Mouse (Mus musculus) megakaryocyte, embryonic 14.5 days (primary cell): ENCODE data around the gene Tdrd9. TPM values are rescaled to one million over a fixed set of nuclear protein-coding genes. Genes with fewer than 3 reads are reported as not detected.
"Not testable (repeated sequence)": the region's sequence is repeated elsewhere in the genome, so short reads cannot be mapped to it uniquely, and the experiment has no call there.

ENCODE experiments used
- H3K27me3 ChIP-seq: replicated peaks from 2 replicates; pipeline ENCODE3; 2012; ENCODE audit warnings: inconsistent platforms
- H3K36me3 ChIP-seq: replicated peaks from 2 replicates; pipeline ENCODE3; 2012; ENCODE audit warnings: low read length, inconsistent platforms, mixed read lengths
- H3K4me1 ChIP-seq: 2 replicates; pipeline ENCODE4 v1.6.1; 2012; ENCODE audit warnings: inconsistent platforms
- H3K4me3 ChIP-seq: replicated peaks from 2 replicates; pipeline ENCODE3; 2012; ENCODE audit warnings: moderate library complexity, mild to moderate bottlenecking, inconsistent platforms
- H3K9me3 ChIP-seq: 2 replicates; pipeline ENCODE4 v1.6.1; 2012; ENCODE audit warnings: inconsistent platforms
- FLI1 ChIP-seq: IDR thresholded peaks from 2 replicates; pipeline ENCODE4 v1.6.1; 2012; ENCODE audit warnings: low read length, inconsistent platforms, mixed read lengths
- GATA1 ChIP-seq: IDR thresholded peaks from 3 replicates; pipeline ENCODE4 v1.6.1; 2012; ENCODE audit warnings: mixed read lengths, low read length, inconsistent platforms, borderline replicate concordance
- polyA plus RNA-seq: library from polyadenylated mRNA; stranded (reverse); fragments of >175 nt; gene quantifications from 2 replicates; pipeline ENCODE4 v1.2.3, GENCODE M21; 2012; ENCODE audit warnings: low replicate concordance; ENCODE audit not compliant: insufficient read depth

Tdrd9 gene
- polyA plus RNA-seq, 1 experiment, result 0.30 TPM

GRCm38 (mm10) chr12:112024581-112025310 is 53.4 kb downstream of the Tdrd9 start:
- TF ChIP-seq FLI1 (no peak), GATA1 (no peak)
- Histone ChIP-seq H3K27me3 (peaks cover 16% of the 10 kb centered on the region), H3K4me1 (no peaks in the 10 kb centered on the region; the same call in 1 of the 2 replicates), H3K9me3 (peaks cover 57% of the 10 kb centered on the region), H3K4me3 (no peak overlapping the region), H3K36me3 (no peaks in the 10 kb centered on the region)

- Histone ChIP-seq H3K27me3 (peaks cover 16% of the 10 kb centered on the region), H3K36me3 (no peaks in the 10 kb centered on the region), H3K4me3 (no peak overlapping the region)
Measured at GRCm38 (mm10) chr12:112025457-112025856, 54.1 kb downstream of the Tdrd9 start.

GRCm38 (mm10) chr12:112025907-112026645 is 54.7 kb downstream of the Tdrd9 start:
- H3K36me3 ChIP-seq, result no peaks in the 10 kb centered on the region
- no peaks in the 10 kb centered on the region; the same call in 1 of the 2 replicates for H3K4me1 ChIP-seq
- TF ChIP-seq FLI1 (no peak), GATA1 (no peak)
- H3K27me3 ChIP-seq, result peaks cover 19% of the 10 kb centered on the region
- H3K9me3 ChIP-seq, result peaks cover 49% of the 10 kb centered on the region
- no peak overlapping the region for H3K4me3 ChIP-seq

More at GRCm38 (mm10) chr12:112025457-112025856, 54.1 kb downstream of the Tdrd9 start:
- H3K4me1 ChIP-seq, result no peaks in the 10 kb centered on the region; the same call in 1 of the 2 replicates
- peaks cover 51% of the 10 kb centered on the region for H3K9me3 ChIP-seq
- no peak for TF ChIP-seq FLI1
- TF ChIP-seq GATA1, result no peak

DNA sequence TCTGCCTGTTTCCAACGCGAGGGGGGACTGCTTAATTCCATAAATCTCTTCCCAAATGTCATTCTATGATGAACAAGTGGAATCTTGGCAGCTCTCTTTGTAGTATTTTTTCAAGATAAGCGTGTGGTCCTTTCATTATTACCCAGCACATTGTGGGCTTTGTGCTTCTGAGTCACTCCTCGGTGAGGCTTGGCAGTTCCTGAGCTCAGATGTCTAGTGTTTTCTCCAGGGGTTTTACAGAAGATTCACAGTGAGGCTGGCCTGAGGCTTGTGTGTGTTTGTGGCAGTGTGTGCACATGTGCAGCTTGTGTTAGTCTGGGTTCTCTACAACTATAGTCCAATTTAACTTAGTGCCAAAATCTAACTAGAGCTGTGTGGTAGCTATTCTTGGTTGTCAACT is 56.0 kb downstream of the Tdrd9 start:
- H3K9me3 ChIP-seq, result peaks cover 40% of the 10 kb centered on the region
- no peak for TF ChIP-seq FLI1
- no peak for TF ChIP-seq GATA1
- no peaks in the 10 kb centered on the region for H3K36me3 ChIP-seq
- no peak overlapping the region for H3K4me3 ChIP-seq
- H3K4me1 ChIP-seq, result no peaks in the 10 kb centered on the region; the same call in 1 of the 2 replicates
- peaks cover 23% of the 10 kb centered on the region for H3K27me3 ChIP-seq

GRCm38 (mm10) chr12:112033409-112033975 is 62.1 kb downstream of the Tdrd9 start:
- Histone ChIP-seq H3K4me3 (no peak overlapping the region), H3K36me3 (no peaks in the 10 kb centered on the region), H3K9me3 (no peaks in the 10 kb centered on the region), H3K4me1 (peaks cover 5% of the 10 kb centered on the region; the same call in 1 of the 2 replicates), H3K27me3 (peaks cover 21% of the 10 kb centered on the region)
- TF ChIP-seq FLI1 (no peak), GATA1 (no peak)

GRCm38 (mm10) chr12:112035341-112036100 is 64.2 kb downstream of the Tdrd9 start:
- H3K4me1 ChIP-seq, H3K4me3 ChIP-seq, H3K9me3 ChIP-seq, H3K36me3 ChIP-seq: not testable (repeated sequence)
- peaks cover 20% of the 10 kb centered on the region for H3K27me3 ChIP-seq

DNA sequence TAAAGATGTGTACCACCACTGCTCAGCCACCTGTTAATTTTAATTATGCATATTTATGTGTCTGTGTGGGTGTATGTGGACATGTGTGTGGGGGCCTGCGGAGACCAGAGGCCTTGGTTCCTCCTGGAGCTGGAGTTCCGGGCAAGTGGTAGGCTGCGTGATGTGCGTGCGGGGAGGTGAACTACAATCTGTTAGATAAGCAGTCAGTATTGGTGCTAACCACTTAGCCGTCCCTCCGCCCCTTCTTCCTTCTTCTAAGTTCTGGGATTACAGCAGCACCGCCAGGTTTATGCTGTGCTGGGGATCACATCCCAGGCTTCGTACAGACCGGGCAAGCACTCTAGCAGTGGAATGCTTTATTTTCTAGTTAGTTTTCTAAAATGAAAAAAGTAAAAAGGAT is 67.1 kb downstream of the Tdrd9 start:
- TF ChIP-seq GATA1, result no peak
- TF ChIP-seq FLI1, result no peak
- no peak overlapping the region for H3K4me3 ChIP-seq
- H3K27me3 ChIP-seq, result peaks cover 10% of the 10 kb centered on the region
- H3K4me1 ChIP-seq, result peaks cover 5% of the 10 kb centered on the region
- no peaks in the 10 kb centered on the region for H3K36me3 ChIP-seq
- peaks cover 6% of the 10 kb centered on the region; the same call in 1 of the 2 replicates for H3K9me3 ChIP-seq

DNA sequence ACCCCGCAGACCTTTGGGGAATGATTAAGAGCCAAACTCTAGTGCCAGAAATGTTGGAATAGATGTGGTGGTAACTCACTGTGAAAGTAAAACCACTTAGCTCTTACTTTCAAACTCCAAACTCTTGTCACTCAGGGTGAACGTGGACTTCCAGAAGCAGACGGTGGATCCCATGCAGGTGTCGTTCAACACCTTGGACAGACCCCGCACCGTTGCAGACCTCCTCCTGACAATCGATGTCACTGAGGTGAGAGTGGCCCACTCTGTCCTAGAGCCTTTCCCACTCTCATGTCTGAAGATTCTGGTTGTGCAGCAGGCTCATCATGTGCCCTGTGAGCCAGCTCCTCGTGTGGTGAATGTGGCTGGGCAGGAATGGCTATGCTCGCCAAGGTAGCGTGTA is 67.8 kb downstream of the Tdrd9 start:
- TF ChIP-seq FLI1 (no peak), GATA1 (no peak)
- Histone ChIP-seq H3K27me3 (peaks cover 9% of the 10 kb centered on the region), H3K36me3 (no peaks in the 10 kb centered on the region), H3K4me3 (no peak overlapping the region), H3K4me1 (peaks cover 8% of the 10 kb centered on the region), H3K9me3 (peaks cover 6% of the 10 kb centered on the region; the same call in 1 of the 2 replicates)

DNA sequence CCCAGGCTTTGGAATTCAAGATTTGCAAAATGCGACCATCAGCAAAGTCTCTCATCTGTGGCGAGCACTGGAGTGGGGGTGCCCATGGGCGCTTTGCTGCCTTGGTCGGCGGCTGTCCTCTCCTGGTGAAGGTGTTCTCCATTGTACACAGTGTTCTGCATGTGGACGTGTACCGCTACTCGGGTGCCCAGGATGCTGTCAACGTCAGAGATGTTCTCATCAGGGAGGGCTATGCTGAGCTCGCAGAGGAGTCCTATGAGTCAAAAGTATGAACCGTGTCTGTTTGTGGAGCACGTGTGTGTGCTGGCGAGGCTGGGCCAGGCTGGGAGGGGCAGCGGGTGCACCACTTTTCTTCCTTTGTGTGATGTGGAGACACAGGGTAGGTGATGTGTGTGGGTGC is 71.3 kb downstream of the Tdrd9 start:
- Histone ChIP-seq H3K27me3 (peaks cover 12% of the 10 kb centered on the region), H3K4me1 (peaks cover 3% of the 10 kb centered on the region; the same call in 1 of the 2 replicates), H3K4me3 (no peak overlapping the region), H3K9me3 (peaks cover 6% of the 10 kb centered on the region; the same call in 1 of the 2 replicates), H3K36me3 (no peaks in the 10 kb centered on the region)
- TF ChIP-seq FLI1 (no peak), GATA1 (no peak)

- Histone ChIP-seq H3K4me3 (no peak overlapping the region), H3K4me1 (no peaks in the 10 kb centered on the region), H3K27me3 (peaks cover 16% of the 10 kb centered on the region), H3K36me3 (no peaks in the 10 kb centered on the region), H3K9me3 (no peaks in the 10 kb centered on the region)
- TF ChIP-seq FLI1 (no peak), GATA1 (no peak)
Measured at GRCm38 (mm10) chr12:112077651-112078050, 106.3 kb downstream of the Tdrd9 start.
